Mouse (Mus musculus) intestine, embryonic 14.5 days (tissue): Measurements from ENCODE around the gene Zfp708. TPM values are rescaled to one million over a fixed set of nuclear protein-coding genes. Genes with fewer than 3 reads are reported as not detected.
A peak's percentile ranks its signal among the peaks of the same experiment; 100 is the strongest.
"Not testable (repeated sequence)": the region's sequence is repeated elsewhere in the genome, so short reads cannot be mapped to it uniquely, and the experiment has no call there.

Experiments used
- ATAC-seq: fragments of 200-750 bp; cut with Nextera tagmentation; replicated peaks from 2 replicates; pipeline ENCODE4 v1.8.0; 2017; ENCODE audit warnings: low read depth, moderate number of reproducible peaks, moderate TSS enrichment, moderate library complexity; ENCODE audit not compliant: low FRiP score, low TSS enrichment
- DNase-seq: peaks from one replicate; pipeline ENCODE4 v3.0.0-alpha.2; 2018; ENCODE audit warnings: low spot score
- H3K27ac ChIP-seq: fragments of 300-500 bp; sonication (generic); 2 replicates; pipeline ENCODE4 v1.5.1; 2014; ENCODE audit warnings: low read depth, mild to moderate bottlenecking, control low read depth
- H3K27me3 ChIP-seq: fragments of 300-500 bp; sonication (generic); replicated peaks from 2 replicates; pipeline ENCODE4 v1.6.1; 2014; ENCODE audit warnings: low read length, control low read depth; ENCODE audit not compliant: control insufficient read depth, insufficient read depth
- H3K36me3 ChIP-seq: fragments of 300-500 bp; sonication (generic); 2 replicates; pipeline ENCODE4 v1.6.1; 2014; ENCODE audit warnings: low read length, control low read depth; ENCODE audit not compliant: control insufficient read depth, insufficient read depth
- H3K4me1 ChIP-seq: fragments of 300-500 bp; sonication (generic); replicated peaks from 2 replicates; pipeline ENCODE4 v1.6.1; 2014; ENCODE audit warnings: low read length, control low read depth, mixed read lengths; ENCODE audit not compliant: control insufficient read depth, insufficient read depth
- H3K4me2 ChIP-seq: fragments of 300-500 bp; sonication (generic); 2 replicates; pipeline ENCODE4 v1.6.1; 2014; ENCODE audit warnings: low read length
- H3K4me3 ChIP-seq: fragments of 300-500 bp; sonication (generic); 2 replicates; pipeline ENCODE4 v1.5.1; 2014; ENCODE audit warnings: low read depth, low read length, control low read depth, mixed read lengths
- H3K9ac ChIP-seq: fragments of 300-500 bp; sonication (generic); 2 replicates; pipeline ENCODE4 v1.6.1; 2014; ENCODE audit warnings: mild to moderate bottlenecking, low read length
- H3K9me3 ChIP-seq: fragments of 300-500 bp; sonication (generic); 2 replicates; pipeline ENCODE4 v1.6.1; 2016; ENCODE audit warnings: low read length, control low read depth; ENCODE audit not compliant: control insufficient read depth
- WGBS: fragments of 180-500 bp; shearing (Covaris S2); extraction: QIAGEN DNeasy Blood & Tissue Kit; methylation state at CpG from one replicate; pipeline ENCODE4 v1.1.7; 2014; 5-methylcytosine and 5-hydroxymethylcytosine counted together
- polyA plus RNA-seq: library from polyadenylated mRNA; unstranded; fragments of >200 nt; fragmentation: Nextera tagmentation; extraction: Ambion mirVana; gene quantifications from 2 replicates; pipeline ENCODE4 v1.2.1, GENCODE M21; 2014

The Zfp708 gene
- polyA plus RNA-seq, result 4.2 and 5.6 TPM in 2 replicates

GRCm38 (mm10) chr13:67097876-67098275, at the start of gene Zfp708:
TSS of gene Zfp708 (minus strand) at chr13:67097976.
- Histone ChIP-seq H3K4me3 (no peak within 1 kb of the TSS), H3K9me3 (no peaks in the 10 kb centered on the region), H3K9ac (no peak within 1 kb of the TSS), H3K27me3 (no peaks in the 10 kb centered on the region), H3K36me3 (peaks cover 6% of the 10 kb centered on the region; the same call in 1 of the 2 replicates), H3K4me1 (no peaks in the 10 kb centered on the region), H3K27ac (no peak within 1 kb of the TSS), H3K4me2 (no peak within 1 kb of the TSS)
- WGBS, result 89% methylated on average over 10 of the region's 10 CpGs
- DNase-seq (no peak), ATAC-seq (no peak)

- H3K4me2 ChIP-seq, result peak overlapping the region; percentile 73
- H3K9me3 ChIP-seq, result no peaks in the 10 kb centered on the region
- H3K9ac ChIP-seq, result peak overlapping the region; percentile 73
- peak; percentile 97 for ATAC-seq
- H3K36me3 ChIP-seq, result no peaks in the 10 kb centered on the region
- 0 out of 2 replicates have a peak overlapping the region, but pooled peaks have one; percentile 33 for H3K27ac ChIP-seq
- peak overlapping the region; percentile 78 for H3K4me3 ChIP-seq
- peak; percentile 93 for DNase-seq
- H3K4me1 ChIP-seq, result peaks cover 9% of the 10 kb centered on the region; the same call in 1 of the 2 replicates
- no peaks in the 10 kb centered on the region for H3K27me3 ChIP-seq
- WGBS, result 2% methylated on average over 18 of the region's 18 CpGs
Measured at GRCm38 (mm10) chr13:67128038-67128721, 30.4 kb upstream of the Zfp708 start.

GRCm38 (mm10) chr13:67127507-67127906, 29.7 kb upstream of the Zfp708 start:
- H3K4me3 ChIP-seq, ATAC-seq, H3K36me3 ChIP-seq, H3K27ac ChIP-seq, H3K27me3 ChIP-seq, H3K9me3 ChIP-seq, DNase-seq, H3K9ac ChIP-seq, H3K4me1 ChIP-seq: not testable (repeated sequence)
- WGBS, result 76% methylated on average over 10 of the region's 10 CpGs
- peak overlapping the region; percentile 73 for H3K4me2 ChIP-seq

GRCm38 (mm10) chr13:67124460-67124859, 26.7 kb upstream of the Zfp708 start:
- no peak overlapping the region for H3K4me2 ChIP-seq
- ATAC-seq (no peak), DNase-seq (no peak)
- peaks cover 9% of the 10 kb centered on the region; the same call in 1 of the 2 replicates for H3K4me1 ChIP-seq
- H3K27ac ChIP-seq, result no peak overlapping the region
- WGBS, result 83% methylated on average over 1 of the region's 1 CpGs
- no peaks in the 10 kb centered on the region for H3K9me3 ChIP-seq
- H3K36me3 ChIP-seq, result no peaks in the 10 kb centered on the region
- H3K27me3 ChIP-seq, result no peaks in the 10 kb centered on the region
- no peak overlapping the region for H3K4me3 ChIP-seq
- no peak overlapping the region for H3K9ac ChIP-seq

- H3K4me3 ChIP-seq, ATAC-seq, H3K9ac ChIP-seq, H3K27me3 ChIP-seq, H3K9me3 ChIP-seq, H3K27ac ChIP-seq, H3K4me1 ChIP-seq, H3K36me3 ChIP-seq, DNase-seq, H3K4me2 ChIP-seq: not testable (repeated sequence)
Measured at GRCm38 (mm10) chr13:67121360-67121759, 23.6 kb upstream of the Zfp708 start, which contains the start of gene Zfp759. TSS of gene Zfp759 (plus strand) at chr13:67121660.

GRCm38 (mm10) chr13:67116163-67116562, 18.4 kb upstream of the Zfp708 start, which contains the start of gene Rslcan18:
TSS of gene Rslcan18 (minus strand) at chr13:67116263.
- 88% methylated on average over 8 of the region's 8 CpGs for WGBS
- not testable (repeated sequence) for H3K9ac ChIP-seq, ATAC-seq, H3K4me3 ChIP-seq, H3K4me1 ChIP-seq, H3K27ac ChIP-seq, DNase-seq, H3K36me3 ChIP-seq, H3K9me3 ChIP-seq, H3K4me2 ChIP-seq, H3K27me3 ChIP-seq

- DNase-seq (no peak), ATAC-seq (no peak)
- H3K9ac ChIP-seq, result no peak overlapping the region
- no peaks in the 10 kb centered on the region for H3K36me3 ChIP-seq
- no peak overlapping the region for H3K4me2 ChIP-seq
- H3K4me3 ChIP-seq, result no peak overlapping the region
- H3K9me3 ChIP-seq, result no peaks in the 10 kb centered on the region
- WGBS, result 98% methylated on average over 2 of the region's 2 CpGs
- H3K4me1 ChIP-seq, result no peaks in the 10 kb centered on the region
- H3K27ac ChIP-seq, result no peak overlapping the region
- no peaks in the 10 kb centered on the region for H3K27me3 ChIP-seq
Measured at GRCm38 (mm10) chr13:67113287-67113686, 15.5 kb upstream of the Zfp708 start.

- Histone ChIP-seq H3K9ac (no peak overlapping the region), H3K9me3 (no peaks in the 10 kb centered on the region), H3K36me3 (no peaks in the 10 kb centered on the region), H3K4me2 (no peak overlapping the region), H3K27me3 (no peaks in the 10 kb centered on the region), H3K4me3 (no peak overlapping the region), H3K4me1 (peaks cover 5% of the 10 kb centered on the region; the same call in 1 of the 2 replicates), H3K27ac (no peak overlapping the region)
- DNase-seq (no peak), ATAC-seq (no peak)
- WGBS, result 83% methylated on average over 12 of the region's 12 CpGs
Measured at GRCm38 (mm10) chr13:67112096-67112495, 14.3 kb upstream of the Zfp708 start.
